Mouse (Mus musculus) cerebellum, postnatal 36 days (tissue): ENCODE data around the gene Glul.
"Not testable (repeated sequence)": the region's sequence is repeated elsewhere in the genome, so short reads cannot be mapped to it uniquely, and the experiment has no call there.

Experiments used
- DNase-seq, 2 experiments: peaks; one replicate each; pipeline ENCODE4 v3.0.0; 2021 to 2022; ENCODE audit warnings: mixed read lengths in 2 of 2

The Glul gene

GRCm38 (mm10) chr1:153899731-153900380, at the start of gene Glul, which contains the start of gene Teddm2:
Gene Glul, plus strand, starts transcription at chr1:153899944.
Gene Teddm2, minus strand, starts transcription at chr1:153900228.
- DNase-seq: peak; percentile 90 to 94

DNA sequence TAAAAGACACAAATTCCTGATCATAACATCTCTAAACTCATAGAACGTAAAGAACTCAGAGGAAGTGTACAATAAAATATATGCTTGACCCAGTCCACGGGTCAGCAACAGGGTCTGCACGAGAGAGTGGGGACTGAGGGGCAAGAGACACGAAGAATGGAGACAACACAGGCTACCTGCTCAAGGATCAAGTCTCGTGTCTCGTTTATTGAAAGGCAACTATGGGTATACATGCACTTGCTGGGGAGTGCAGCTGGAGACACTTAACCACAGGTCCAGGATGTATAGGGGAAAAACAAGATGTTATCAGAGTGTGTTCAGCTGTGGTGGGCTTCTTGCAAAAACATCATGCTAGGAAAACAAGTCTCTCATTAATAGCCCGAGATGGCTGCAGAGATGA, 47.0 kb upstream of the Glul start:
- not testable (repeated sequence) for DNase-seq

- DNase-seq: no peak
Observed at GRCm38 (mm10) chr1:153855946-153856345, 43.8 kb upstream of the Glul start.

- DNase-seq: no peak
Observed at GRCm38 (mm10) chr1:153874045-153874444, 25.7 kb upstream of the Glul start, which contains the start of gene Teddm1b. Gene Teddm1b, plus strand, starts transcription at chr1:153874345.

GRCm38 (mm10) chr1:153880391-153880790, 19.4 kb upstream of the Glul start:
- DNase-seq: not testable (repeated sequence)

- no peak for DNase-seq
Observed at GRCm38 (mm10) chr1:153886024-153886633, 13.6 kb upstream of the Glul start.

DNA sequence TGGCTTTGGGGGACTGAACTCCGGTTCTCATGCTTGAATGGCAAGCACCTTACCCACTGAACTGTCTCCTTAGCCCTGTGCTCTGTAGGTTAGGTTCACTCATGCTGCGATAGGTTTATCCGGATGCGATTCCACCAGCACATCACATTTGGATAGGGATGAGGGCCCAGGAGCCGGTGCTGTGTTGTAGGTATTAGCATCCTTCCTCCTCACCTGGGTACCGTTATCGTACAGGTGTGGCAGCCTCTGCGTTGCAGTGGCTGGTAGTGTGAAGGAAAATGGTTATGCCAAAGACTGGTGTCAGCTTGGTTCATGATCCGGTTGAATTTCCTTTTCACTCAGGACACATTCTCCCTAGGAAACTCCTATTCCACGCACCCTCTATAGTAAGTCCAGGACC, 9.6 kb upstream of the Glul start:
- DNase-seq: no peak

DNA sequence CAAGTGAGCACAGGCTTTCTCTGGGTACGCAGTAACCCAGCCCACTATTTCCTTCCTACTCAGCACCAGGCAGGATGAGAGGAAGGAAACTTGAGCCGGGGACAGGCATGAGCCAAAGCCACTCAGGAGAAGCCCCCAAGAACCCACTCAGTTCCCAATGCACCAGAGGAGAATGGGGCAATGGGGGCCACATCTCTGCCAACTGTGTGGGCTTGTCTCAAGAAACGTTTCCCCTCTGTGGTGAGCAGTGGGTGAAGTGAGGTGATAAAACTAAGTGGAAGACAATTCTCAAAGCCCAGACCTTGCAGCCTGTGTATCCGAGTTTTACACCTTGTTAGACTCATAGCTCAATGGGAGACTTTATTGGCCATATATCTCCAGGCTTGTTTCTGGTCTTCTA, 8.3 kb upstream of the Glul start, which contains the start of gene Teddm1a:
Gene Teddm1a, plus strand, starts transcription at position 301 of the 400 bp plus-strand sequence.
- DNase-seq: no peak

DNA sequence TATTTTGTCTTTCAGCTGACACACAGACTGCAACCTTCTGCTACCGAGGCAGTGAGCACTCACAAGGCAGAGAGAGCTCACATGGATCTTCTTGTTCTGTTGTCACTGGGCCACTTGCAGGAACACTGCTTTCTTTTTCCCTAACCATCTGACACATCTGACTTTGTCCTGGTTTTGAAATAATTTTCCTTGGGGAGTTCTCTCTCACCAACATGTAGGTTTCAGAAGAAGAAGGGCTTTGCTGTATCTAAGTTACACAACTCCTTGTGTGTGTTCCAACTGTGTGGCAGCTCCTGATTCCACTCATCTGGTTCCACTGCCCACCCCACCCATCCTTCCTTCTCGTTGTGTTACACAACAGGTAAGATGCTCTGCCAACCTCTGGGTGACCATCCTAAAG, 6.0 kb upstream of the Glul start:
- DNase-seq: no peak

DNA sequence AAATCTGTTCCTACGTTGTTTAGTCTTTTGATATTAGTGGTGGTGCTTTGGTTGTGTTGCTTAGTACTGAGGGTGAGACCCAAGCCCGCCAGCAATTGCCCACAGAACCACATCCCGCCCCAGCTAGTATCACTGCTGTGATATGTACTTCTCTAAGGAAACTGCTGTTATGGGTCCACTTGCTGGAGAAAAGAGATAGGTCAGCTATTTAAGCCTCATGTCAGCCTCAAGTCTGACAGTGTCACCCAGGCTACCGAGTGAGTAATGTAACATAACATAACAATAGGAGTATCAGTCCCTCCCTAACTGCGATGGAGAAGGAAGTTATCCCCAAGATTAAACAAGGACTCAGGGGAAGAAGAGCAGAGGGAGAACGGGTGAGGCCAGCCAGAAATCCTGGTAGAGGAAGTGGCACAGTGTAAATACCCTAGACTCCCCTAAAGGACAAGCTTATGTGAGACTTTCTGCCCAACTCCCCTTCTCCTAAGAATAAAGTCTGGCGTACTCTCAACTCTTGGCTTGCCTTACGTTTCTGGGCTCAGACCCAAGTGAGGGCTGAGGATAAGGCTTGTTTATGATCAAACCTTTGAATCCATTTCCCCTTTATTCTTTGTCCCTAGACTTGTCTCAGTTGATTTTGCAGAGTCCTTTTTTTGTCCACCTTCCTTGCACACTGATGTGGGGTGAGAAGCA, 5.4 kb upstream of the Glul start:
- DNase-seq: no peak

- DNase-seq: peak; percentile 70 to 77
Observed at GRCm38 (mm10) chr1:153894979-153895378, 4.8 kb upstream of the Glul start.

DNA sequence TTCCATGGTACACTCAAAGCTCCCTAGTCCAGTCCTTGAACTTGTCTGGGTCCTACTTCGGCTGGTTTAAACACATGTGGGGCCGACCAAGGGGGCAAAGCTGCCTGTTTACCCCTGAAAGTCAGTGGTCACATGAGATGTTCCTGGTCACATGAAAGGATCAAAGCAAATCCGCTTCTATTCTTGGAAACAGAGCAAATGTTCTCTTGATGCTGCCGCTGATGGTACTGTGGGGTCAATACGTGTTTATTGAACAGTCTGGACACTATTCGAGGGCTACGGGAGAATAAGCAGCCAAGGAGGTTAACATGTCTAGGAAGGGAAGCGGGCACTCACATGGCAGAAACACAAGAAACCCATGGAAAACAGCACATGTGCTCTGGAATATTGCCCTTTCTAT, 2.5 kb upstream of the Glul start:
- no peak for DNase-seq

- peak in 1 of 2 experiments; percentile 17 for DNase-seq
Observed at GRCm38 (mm10) chr1:153898989-153899730, 584 bp upstream of the Glul start.

GRCm38 (mm10) chr1:153900381-153900780, 637 bp downstream of the Glul start:
- DNase-seq: no peak

GRCm38 (mm10) chr1:153900860-153901730, 1.4 kb downstream of the Glul start:
- DNase-seq: no peak

- no peak for DNase-seq
Observed at GRCm38 (mm10) chr1:153903006-153903405, 3.3 kb downstream of the Glul start.

GRCm38 (mm10) chr1:153904236-153904635, 4.5 kb downstream of the Glul start:
- DNase-seq: no peak

DNA sequence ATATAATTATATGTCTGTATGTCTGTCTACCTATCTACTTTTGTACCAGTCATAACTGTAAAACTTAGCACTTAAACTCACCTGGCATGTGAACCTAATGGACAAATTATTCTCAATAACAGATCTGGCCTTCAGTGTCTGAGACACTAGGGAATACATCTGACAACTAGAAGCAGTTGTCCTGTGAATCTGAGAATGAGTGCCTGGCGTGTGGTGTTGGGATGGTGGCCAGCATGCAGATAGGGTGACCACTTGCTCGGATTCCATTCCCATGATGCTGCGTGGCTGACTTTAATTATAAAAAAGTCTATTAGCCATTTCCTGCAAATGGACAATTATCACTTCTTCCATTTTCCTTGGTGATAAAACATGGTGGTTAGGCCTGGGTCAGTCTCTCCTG, 6.1 kb downstream of the Glul start:
- no peak for DNase-seq

- DNase-seq: no peak
Observed at GRCm38 (mm10) chr1:153908208-153908607, 8.5 kb downstream of the Glul start.

GRCm38 (mm10) chr1:153908741-153909140, 9.0 kb downstream of the Glul start:
- DNase-seq: no peak

DNA sequence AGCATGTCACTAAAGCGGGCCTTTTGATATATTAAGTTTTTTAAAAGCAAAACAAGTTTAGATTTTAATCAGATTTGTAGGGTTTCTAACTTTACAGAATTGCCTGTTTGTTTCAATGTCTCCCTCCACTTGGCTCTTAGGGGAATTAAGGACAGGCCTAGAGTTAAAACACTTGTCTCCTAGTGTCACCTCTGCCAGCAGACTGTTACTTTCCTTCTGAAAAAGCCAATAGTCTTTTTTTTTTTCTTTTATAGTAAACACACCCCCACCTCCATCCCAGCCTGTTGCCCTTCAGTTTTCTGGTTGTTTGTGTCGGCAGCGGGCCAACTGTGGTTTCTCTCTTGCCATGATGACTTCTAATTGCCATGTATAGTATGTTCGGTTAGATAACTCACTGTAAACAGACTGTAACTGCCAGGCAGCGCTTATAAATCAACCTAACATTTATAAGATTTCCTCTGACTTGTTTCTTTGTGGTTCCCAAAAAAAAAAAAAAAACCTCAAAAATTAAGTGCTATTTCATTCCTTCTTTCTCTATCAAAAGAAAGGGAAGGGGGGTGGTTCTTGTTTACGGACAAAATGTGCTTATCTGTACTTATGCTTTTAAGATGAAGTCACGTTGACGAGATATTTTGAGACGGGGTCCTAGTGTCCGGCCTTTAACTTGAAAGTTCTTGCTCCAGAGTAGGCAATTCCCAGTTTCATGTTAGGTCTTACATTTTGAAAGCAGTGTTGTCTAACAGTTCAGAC, 9.6 kb downstream of the Glul start:
- no peak for DNase-seq

DNA sequence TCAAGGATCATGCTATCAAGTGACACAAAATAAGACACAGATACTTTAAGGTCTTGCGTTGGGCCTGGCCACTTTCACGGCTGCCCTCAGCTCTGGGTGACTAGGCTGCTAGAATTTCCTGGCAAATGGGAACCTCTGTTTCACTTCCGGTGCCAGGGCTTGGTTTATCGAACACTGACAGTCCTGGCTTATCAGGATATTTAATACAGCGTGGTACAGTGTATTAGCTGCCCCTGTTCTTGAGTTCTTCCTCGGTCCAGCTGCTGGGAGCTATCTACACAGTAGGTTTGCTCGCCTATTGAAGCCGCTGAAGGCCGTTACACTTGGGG, 10.2 kb downstream of the Glul start:
- DNase-seq: no peak
